Mouse (Mus musculus) intestine, postnatal 0 days (tissue): Measurements from ENCODE around the gene Epm2a. TPM values are rescaled to one million over a fixed set of nuclear protein-coding genes. Genes with fewer than 3 reads are reported as not detected.
A peak's percentile ranks its signal among the peaks of the same experiment; 100 is the strongest.
"Not testable (repeated sequence)": the region's sequence is repeated elsewhere in the genome, so short reads cannot be mapped to it uniquely, and the experiment has no call there.

Experiments
- ATAC-seq: fragments of 200-750 bp; cut with Nextera tagmentation; 2 replicates; pipeline ENCODE4 v1.8.0; 2017; ENCODE audit warnings: mild to moderate bottlenecking, moderate TSS enrichment, moderate library complexity
- H3K27ac ChIP-seq: fragments of 300-500 bp; sonication (generic); 2 replicates; pipeline ENCODE4 v1.5.1; 2014; ENCODE audit warnings: mild to moderate bottlenecking, low read depth, low read length, moderate library complexity
- H3K27me3 ChIP-seq: fragments of 300-500 bp; sonication (generic); replicated peaks from 2 replicates; pipeline ENCODE4 v1.6.1; 2014; ENCODE audit warnings: low read length, mixed read lengths; ENCODE audit not compliant: control insufficient read depth, insufficient read depth
- H3K36me3 ChIP-seq: fragments of 300-500 bp; sonication (generic); 2 replicates; pipeline ENCODE4 v1.6.1; 2014; ENCODE audit warnings: mild to moderate bottlenecking, moderate library complexity; ENCODE audit not compliant: control insufficient read depth, insufficient read depth
- H3K4me1 ChIP-seq: fragments of 300-500 bp; sonication (generic); replicated peaks from 2 replicates; pipeline ENCODE4 v1.6.1; 2014; ENCODE audit warnings: antibody characterized with exemption, low read length, mixed read lengths; ENCODE audit not compliant: control insufficient read depth, insufficient read depth
- H3K4me2 ChIP-seq: fragments of 300-500 bp; sonication (generic); replicated peaks from 2 replicates; pipeline ENCODE4 v1.6.1; 2014; ENCODE audit warnings: low read depth, mild to moderate bottlenecking, moderate library complexity
- H3K4me3 ChIP-seq: fragments of 300-500 bp; sonication (generic); 2 replicates; pipeline ENCODE4 v1.5.1; 2014; ENCODE audit warnings: low read depth, low read length
- H3K9ac ChIP-seq: fragments of 300-500 bp; sonication (generic); 2 replicates; pipeline ENCODE4 v1.6.1; 2014; ENCODE audit warnings: mild to moderate bottlenecking, low read depth, low read length
- H3K9me3 ChIP-seq: fragments of 300-500 bp; sonication (generic); 2 replicates; pipeline ENCODE4 v1.6.1; 2016; ENCODE audit warnings: mixed run types; ENCODE audit not compliant: control insufficient read depth
- CTCF ChIP-seq: sonication (generic); IDR thresholded peaks from 2 replicates; pipeline ENCODE4 v1.5.1; 2016; ENCODE audit warnings: low read depth, mild to moderate bottlenecking, control low read depth, antibody characterized with exemption, moderate library complexity
- WGBS: fragments of 180-500 bp; shearing (Covaris S2); extraction: QIAGEN DNeasy Blood & Tissue Kit; methylation state at CpG from one replicate; pipeline ENCODE4 v1.1.7; 2014; 5-methylcytosine and 5-hydroxymethylcytosine counted together
- polyA plus RNA-seq: library from polyadenylated mRNA; unstranded; fragments of >200 nt; fragmentation: Nextera tagmentation; extraction: Ambion mirVana; gene quantifications from 2 replicates; pipeline ENCODE4 v1.2.1, GENCODE M21; 2015

Gene Epm2a
- 0.14 and 0.85 TPM in 2 replicates for polyA plus RNA-seq

DNA sequence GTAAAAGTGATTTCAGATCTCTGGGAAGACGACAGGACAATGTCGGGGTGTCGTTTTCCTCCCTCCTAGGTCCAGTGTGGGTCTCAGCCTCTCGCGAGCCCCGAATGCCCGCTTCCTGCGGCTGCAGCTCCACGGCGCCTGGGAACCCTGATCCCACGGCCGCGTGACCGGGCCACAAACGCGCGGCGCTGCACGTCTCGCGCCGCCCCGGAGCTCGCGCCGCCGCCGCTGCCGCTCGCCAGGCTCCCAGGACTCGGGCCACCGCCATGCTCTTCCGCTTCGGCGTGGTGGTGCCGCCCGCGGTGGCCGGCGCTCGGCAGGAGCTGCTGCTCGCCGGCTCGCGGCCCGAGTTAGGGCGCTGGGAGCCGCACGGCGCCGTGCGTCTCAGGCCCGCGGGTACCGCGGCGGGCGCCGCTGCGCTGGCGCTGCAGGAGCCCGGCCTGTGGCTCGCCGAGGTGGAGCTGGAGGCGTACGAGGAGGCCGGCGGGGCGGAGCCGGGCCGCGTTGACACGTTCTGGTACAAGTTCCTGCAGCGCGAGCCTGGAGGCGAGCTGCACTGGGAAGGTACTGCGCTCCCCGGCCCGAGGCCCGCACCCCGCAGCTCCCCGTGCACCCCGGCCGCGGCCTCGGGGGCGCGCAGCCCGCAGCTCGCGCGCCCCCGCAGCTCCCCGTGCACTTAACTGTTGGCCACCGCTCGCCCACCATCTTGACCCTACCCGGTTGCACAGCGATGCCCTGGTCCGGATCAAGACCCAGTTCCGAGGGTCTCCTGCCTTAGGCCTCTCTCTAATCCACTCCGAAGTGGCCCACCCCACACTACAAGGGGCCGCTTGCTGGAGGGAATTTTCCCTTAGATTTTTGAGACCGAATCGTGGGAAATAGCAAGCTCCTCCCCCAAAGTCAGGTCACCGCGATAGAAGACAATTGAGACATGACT lies at the start of gene Epm2a:
Gene Epm2a (plus strand): TSS at position 200 of the 937 bp plus-strand sequence.
- peak within 1 kb of the TSS; percentile 86 for H3K9ac ChIP-seq
- H3K9me3 ChIP-seq, result no peaks in the 10 kb centered on the region
- H3K27me3 ChIP-seq, result no peaks in the 10 kb centered on the region
- H3K4me2 ChIP-seq, result peak within 1 kb of the TSS; percentile 91
- no peak for TF ChIP-seq CTCF
- peak within 1 kb of the TSS; percentile 68 for H3K4me3 ChIP-seq
- ATAC-seq, result peak; percentile 96
- peak within 1 kb of the TSS; percentile 97 for H3K27ac ChIP-seq
- no peaks in the 10 kb centered on the region for H3K4me1 ChIP-seq
- no peaks in the 10 kb centered on the region for H3K36me3 ChIP-seq
- under 1% methylated on average over 100 of the region's 106 CpGs for WGBS

DNA sequence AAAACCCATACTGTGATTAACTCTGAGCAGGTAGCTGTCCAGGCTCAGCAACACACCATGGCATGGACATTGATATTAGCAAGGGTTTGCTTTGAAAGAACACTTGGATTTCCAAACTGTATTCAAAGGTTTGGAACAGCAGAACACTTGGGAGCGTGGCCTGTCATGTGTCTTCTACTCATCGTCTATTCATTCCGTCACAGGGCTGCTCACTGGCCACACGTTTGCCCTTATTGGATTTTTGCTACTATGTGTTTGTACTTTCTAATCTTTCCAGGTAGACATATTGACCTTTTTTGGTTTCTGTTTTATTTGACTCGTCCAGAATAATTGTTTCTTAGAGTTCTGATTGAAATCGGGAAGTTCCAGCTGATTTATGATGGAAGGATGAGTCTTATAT lies 44.8 kb upstream of the Epm2a start:
- Histone ChIP-seq H3K36me3 (0 out of 2 replicates have a peak, but pooled peaks cover 3% of the 10 kb centered on the region), H3K27ac (no peak overlapping the region), H3K4me1 (no peaks in the 10 kb centered on the region), H3K27me3 (no peaks in the 10 kb centered on the region), H3K4me2 (no peak overlapping the region), H3K4me3 (no peak overlapping the region), H3K9ac (no peak overlapping the region), H3K9me3 (no peaks in the 10 kb centered on the region)
- no peak for ATAC-seq
- WGBS, result 88% methylated on average over 6 of the region's 6 CpGs
- TF ChIP-seq CTCF, result no peak

- H3K27me3 ChIP-seq, result no peaks in the 10 kb centered on the region
- no peaks in the 10 kb centered on the region for H3K4me1 ChIP-seq
- 80% methylated on average over 9 of the region's 9 CpGs for WGBS
- no peaks in the 10 kb centered on the region for H3K36me3 ChIP-seq
- no peak overlapping the region for H3K4me3 ChIP-seq
- no peak overlapping the region for H3K27ac ChIP-seq
- H3K9ac ChIP-seq, result no peak overlapping the region
- no peaks in the 10 kb centered on the region for H3K9me3 ChIP-seq
- no peak overlapping the region for H3K4me2 ChIP-seq
- TF ChIP-seq CTCF, result no peak
- no peak for ATAC-seq
Observed at GRCm38 (mm10) chr10:11305365-11306053, 37.7 kb upstream of the Epm2a start.

DNA sequence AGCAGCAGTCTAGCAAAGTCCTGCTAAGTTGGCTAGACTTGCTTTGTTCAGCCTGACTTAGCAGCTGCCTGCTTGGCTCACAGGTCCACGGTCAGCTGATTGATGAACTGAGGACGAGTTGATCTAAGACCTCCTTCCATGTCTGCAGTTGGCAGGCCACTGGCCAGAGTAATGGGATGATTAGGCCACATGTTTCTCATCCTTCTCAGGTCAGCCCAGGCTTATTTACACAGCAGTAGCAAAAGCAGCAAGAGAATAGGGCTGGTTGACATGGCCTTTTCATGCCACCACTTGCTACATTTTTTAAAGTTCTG lies 37.2 kb upstream of the Epm2a start:
- Histone ChIP-seq H3K4me2 (no peak overlapping the region), H3K9ac (no peak overlapping the region), H3K9me3 (no peaks in the 10 kb centered on the region), H3K27me3 (no peaks in the 10 kb centered on the region), H3K4me1 (no peaks in the 10 kb centered on the region), H3K36me3 (no peaks in the 10 kb centered on the region), H3K27ac (no peak overlapping the region), H3K4me3 (no peak overlapping the region)
- WGBS, result 51% methylated on average over 2 of the region's 2 CpGs
- no peak for TF ChIP-seq CTCF
- no peak for ATAC-seq

- H3K36me3 ChIP-seq, result no peaks in the 10 kb centered on the region
- H3K9ac ChIP-seq, result no peak overlapping the region
- H3K4me2 ChIP-seq, result no peak overlapping the region
- no peak for ATAC-seq
- WGBS, result 82% methylated on average over 1 of the region's 1 CpGs
- no peaks in the 10 kb centered on the region for H3K4me1 ChIP-seq
- no peaks in the 10 kb centered on the region for H3K27me3 ChIP-seq
- no peak for TF ChIP-seq CTCF
- no peaks in the 10 kb centered on the region for H3K9me3 ChIP-seq
- no peak overlapping the region for H3K4me3 ChIP-seq
- H3K27ac ChIP-seq, result no peak overlapping the region
Observed at GRCm38 (mm10) chr10:11309866-11310265, 33.3 kb upstream of the Epm2a start.

DNA sequence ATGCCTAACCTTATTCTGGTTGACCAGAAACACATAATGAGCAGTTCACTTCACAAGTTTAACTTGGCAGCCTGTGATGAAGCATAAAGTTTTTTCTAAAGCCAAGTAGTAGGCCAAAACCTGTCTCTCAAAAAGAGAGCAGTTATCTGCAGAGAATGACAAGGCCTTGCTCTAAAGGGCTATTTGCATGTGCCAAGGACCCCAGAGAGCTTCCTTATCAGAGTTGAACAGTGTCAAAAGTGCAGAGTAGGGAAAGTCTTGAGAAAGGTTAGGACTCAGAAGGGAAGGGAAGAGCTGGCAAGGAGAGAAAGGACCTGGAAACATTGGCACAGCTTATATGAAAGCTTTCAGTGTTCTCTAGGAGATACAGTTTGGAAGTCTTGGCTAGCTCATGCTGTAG lies 32.7 kb upstream of the Epm2a start:
- no peak for ATAC-seq

DNA sequence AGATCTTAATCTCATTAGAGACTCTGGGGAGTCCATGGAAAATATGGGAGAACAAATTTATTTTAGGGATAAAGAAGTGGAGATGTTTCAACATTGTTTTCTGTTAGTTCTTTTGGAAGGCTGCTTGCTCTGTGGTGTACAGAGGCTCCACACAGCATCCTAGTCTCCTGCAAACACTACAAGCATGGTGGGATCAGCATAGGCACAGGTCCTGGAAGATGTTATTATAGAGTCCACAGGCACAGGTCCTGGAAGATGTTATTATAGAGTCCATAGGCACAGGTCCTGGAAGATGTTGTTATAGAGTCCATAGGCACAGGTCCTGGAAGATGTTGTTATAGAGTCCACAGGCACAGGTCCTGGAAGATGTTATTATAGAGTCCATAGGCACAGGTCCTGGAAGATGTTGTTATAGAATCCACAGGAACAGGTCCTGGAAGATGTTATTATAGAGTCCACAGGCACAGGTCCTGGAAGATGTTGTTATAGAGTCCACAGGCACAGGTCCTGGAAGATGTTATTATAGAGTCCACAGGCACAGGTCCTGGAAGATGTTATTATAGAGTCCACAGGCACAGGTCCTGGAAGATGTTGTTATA lies 25.2 kb upstream of the Epm2a start:
- H3K36me3 ChIP-seq, H3K4me1 ChIP-seq, H3K27me3 ChIP-seq, H3K9me3 ChIP-seq, H3K4me3 ChIP-seq, ATAC-seq, H3K27ac ChIP-seq, H3K9ac ChIP-seq, H3K4me2 ChIP-seq: not testable (repeated sequence)

More for the DNA sequence above, 32.7 kb upstream of the Epm2a start:
- Histone ChIP-seq H3K36me3 (no peaks in the 10 kb centered on the region), H3K27me3 (no peaks in the 10 kb centered on the region), H3K9ac (no peak overlapping the region), H3K4me1 (no peaks in the 10 kb centered on the region), H3K27ac (no peak overlapping the region), H3K9me3 (no peaks in the 10 kb centered on the region), H3K4me2 (no peak overlapping the region), H3K4me3 (no peak overlapping the region)
- no peak for TF ChIP-seq CTCF
